Mouse (Mus musculus): ENCODE measurements at regions not wholly inside any gene's neighbourhood (a gene's known extent, or its start where the extent isn't known, plus 50 kb on each side); places are given as distances from the start of the nearest gene placed in this dataset.

GRCm38 (mm10) chr6:127381148-127381888 is 65.3 kb upstream of the Parp11 start:
- Histone ChIP-seq H3K9me3 (ENCODE audit: low read depth, low read length) (no peaks in the 10 kb centered on the region), H3K4me3 (ENCODE audit: low read depth, low read length) (no peak overlapping the region), H3K27me3 (ENCODE audit: insufficient read depth, low read length) (no peaks in the 10 kb centered on the region), H3K9ac (no peak overlapping the region), H3K36me3 (ENCODE audit: insufficient read depth) (no peaks in the 10 kb centered on the region), H3K4me2 (no peak overlapping the region), H3K4me1 (ENCODE audit: insufficient read depth) (no peaks in the 10 kb centered on the region), H3K27ac (ENCODE audit: low read depth) (no peak overlapping the region)
- ATAC-seq (ENCODE audit: insufficient read depth) (no peak), DNase-seq (no peak)
- WGBS: 73% methylated on average over 2 of the region's 2 CpGs
- TF ChIP-seq CTCF (IDR thresholded peaks at IDR 0.05; ENCODE audit: low read depth): no peak

GRCm38 (mm10) chr6:127391258-127392011 is 55.2 kb upstream of the Parp11 start:
- Histone ChIP-seq H3K9me3 (ENCODE audit: low read depth, low read length) (no peaks in the 10 kb centered on the region), H3K4me3 (ENCODE audit: low read depth, low read length) (no peak overlapping the region), H3K36me3 (ENCODE audit: insufficient read depth) (no peaks in the 10 kb centered on the region), H3K4me2 (no peak overlapping the region), H3K9ac (no peak overlapping the region), H3K4me1 (ENCODE audit: insufficient read depth) (no peaks in the 10 kb centered on the region), H3K27me3 (ENCODE audit: insufficient read depth, low read length) (no peaks in the 10 kb centered on the region), H3K27ac (ENCODE audit: low read depth) (peak overlapping the region; percentile 59; the same call in 1 of the 2 replicates)
- TF ChIP-seq CTCF (IDR thresholded peaks at IDR 0.05; ENCODE audit: low read depth): no peak
- ATAC-seq (ENCODE audit: insufficient read depth) (0 out of 2 replicates have a peak, but pooled peaks have one; percentile 6), DNase-seq (no peak)
- WGBS: 88% methylated on average over 15 of the region's 15 CpGs

- peak; percentile 41 for ATAC-seq (ENCODE audit: insufficient read depth)
These were observed 54.4 kb upstream of the Parp11 start for GRCm38 (mm10) chr6:127392012-127392798.

GRCm38 (mm10) chr6:127392799-127393172 is 53.9 kb upstream of the Parp11 start:
- Histone ChIP-seq H3K4me2 (no peak overlapping the region), H3K9me3 (ENCODE audit: low read depth, low read length) (no peaks in the 10 kb centered on the region), H3K9ac (no peak overlapping the region), H3K27me3 (ENCODE audit: insufficient read depth, low read length) (no peaks in the 10 kb centered on the region), H3K4me3 (ENCODE audit: low read depth, low read length) (no peak overlapping the region), H3K27ac (ENCODE audit: low read depth) (peak overlapping the region; percentile 59), H3K36me3 (ENCODE audit: insufficient read depth) (no peaks in the 10 kb centered on the region), H3K4me1 (ENCODE audit: insufficient read depth) (no peaks in the 10 kb centered on the region)
- TF ChIP-seq CTCF (IDR thresholded peaks at IDR 0.05; ENCODE audit: low read depth): no peak
- WGBS: 84% methylated on average over 1 of the region's 1 CpGs
- DNase-seq (no peak), ATAC-seq (ENCODE audit: insufficient read depth) (no peak)

More at GRCm38 (mm10) chr6:127392012-127392798, 54.4 kb upstream of the Parp11 start:
- Histone ChIP-seq H3K36me3 (ENCODE audit: insufficient read depth) (no peaks in the 10 kb centered on the region), H3K9me3 (ENCODE audit: low read depth, low read length) (no peaks in the 10 kb centered on the region), H3K4me2 (no peak overlapping the region), H3K9ac (no peak overlapping the region), H3K4me3 (ENCODE audit: low read depth, low read length) (no peak overlapping the region), H3K4me1 (ENCODE audit: insufficient read depth) (no peaks in the 10 kb centered on the region), H3K27ac (ENCODE audit: low read depth) (peak overlapping the region; percentile 59), H3K27me3 (ENCODE audit: insufficient read depth, low read length) (no peaks in the 10 kb centered on the region)
- DNase-seq: peak; percentile 71
- WGBS: 61% methylated on average over 12 of the region's 12 CpGs
- no peak for TF ChIP-seq CTCF (IDR thresholded peaks at IDR 0.05; ENCODE audit: low read depth)

- 28% methylated on average over 9 of the region's 9 CpGs for WGBS
- H3K4me3 ChIP-seq (ENCODE audit: low read depth, low read length): no peak overlapping the region
- no peak overlapping the region for H3K4me2 ChIP-seq
- H3K36me3 ChIP-seq (ENCODE audit: insufficient read depth): no peaks in the 10 kb centered on the region
- no peak for TF ChIP-seq CTCF (IDR thresholded peaks at IDR 0.05; ENCODE audit: low read depth)
- DNase-seq (peak; percentile 48), ATAC-seq (ENCODE audit: insufficient read depth) (peak; percentile 70)
- H3K27me3 ChIP-seq (ENCODE audit: insufficient read depth, low read length): no peaks in the 10 kb centered on the region
- no peaks in the 10 kb centered on the region for H3K4me1 ChIP-seq (ENCODE audit: insufficient read depth)
- H3K9me3 ChIP-seq (ENCODE audit: low read depth, low read length): no peaks in the 10 kb centered on the region
- H3K27ac ChIP-seq (ENCODE audit: low read depth): 0 out of 2 replicates have a peak overlapping the region, but pooled peaks have one; percentile 14
- no peak overlapping the region for H3K9ac ChIP-seq
These were observed 52.6 kb upstream of the Parp11 start for GRCm38 (mm10) chr6:127393907-127394600.

All from lung, embryonic 14.5 days (tissue).